Mouse (Mus musculus): ENCODE measurements around the gene Kcnn4. TPM values are rescaled to one million over a fixed set of nuclear protein-coding genes. Genes with fewer than 3 reads are reported as not detected.

Kcnn4 gene
- total and polyA plus RNA-seq, 3 experiments, result 188 to 256 TPM; not detected in 1

GRCm38 (mm10) chr7:24325675-24326128 is 44.4 kb upstream of the Kcnn4 start:
- H3K36me3 ChIP-seq (ENCODE audit: control insufficient read depth in 1 of 2, insufficient read depth in 2 of 2, low read length in 2 of 2), result no peaks in the 10 kb centered on the region
- no peak overlapping the region for H3K9ac ChIP-seq (ENCODE audit: control insufficient read depth, low read depth, low read length, poor library complexity, severe bottlenecking)

GRCm38 (mm10) chr7:24326273-24327135 is 43.6 kb upstream of the Kcnn4 start:
- Histone ChIP-seq H3K4me3 (ENCODE audit: control insufficient read depth in 1 of 2, insufficient read depth in 1 of 2, low read depth in 2 of 2, low read length in 2 of 2) (no peak overlapping the region), H3K27ac (ENCODE audit: control insufficient read depth, low read depth, low read length) (no peak overlapping the region), H3K9ac (ENCODE audit: control insufficient read depth, low read depth, low read length, poor library complexity, severe bottlenecking) (no peak overlapping the region), H3K4me1 (ENCODE audit: control insufficient read depth in 1 of 2, insufficient read depth in 2 of 2, low read length in 2 of 2) (no peaks in the 10 kb centered on the region), H3K27me3 (ENCODE audit: control insufficient read depth in 1 of 2, insufficient read depth in 2 of 2, low read length in 2 of 2) (no peaks in the 10 kb centered on the region; a peak in 2 of 4 replicates), H3K79me2 (ENCODE audit: control insufficient read depth, insufficient read depth, low read length, poor library complexity) (no peaks in the 10 kb centered on the region), H3K9me3 (replicated peaks; ENCODE audit: insufficient read depth, low read length) (no peaks in the 10 kb centered on the region), H3K36me3 (ENCODE audit: control insufficient read depth in 1 of 2, insufficient read depth in 2 of 2, low read length in 2 of 2) (no peaks in the 10 kb centered on the region)
- TF ChIP-seq E2F4 (IDR thresholded peaks at IDR 0.05; ENCODE audit: borderline replicate concordance, low read depth, low read length) (no peak), UBTF (IDR thresholded peaks at IDR 0.05; ENCODE audit: borderline replicate concordance, insufficient read depth, low read depth, low read length) (no peak), POLR2AphosphoS5 (IDR thresholded peaks at IDR 0.05; ENCODE audit: borderline replicate concordance, low read depth, low read length) (no peak), MYB (IDR thresholded peaks at IDR 0.05; ENCODE audit: low read depth, low read length) (no peak), TCF12 (IDR thresholded peaks at IDR 0.05; ENCODE audit: low read depth, low read length) (no peak), JUND (IDR thresholded peaks at IDR 0.05; ENCODE audit: low read depth, low read length) (no peak), HCFC1 (IDR thresholded peaks at IDR 0.05; ENCODE audit: low read depth, low read length) (no peak), ETS1 (IDR thresholded peaks at IDR 0.05; ENCODE audit: low read depth, low read length) (no peak), ZNF384 (IDR thresholded peaks at IDR 0.05; ENCODE audit: low read depth, low read length) (no peak), RAD21 (IDR thresholded peaks at IDR 0.05; ENCODE audit: low read depth, low read length) (no peak), CTCF (IDR thresholded peaks at IDR 0.05 in 2 of 3, conservative IDR thresholded peaks at IDR 0.05 in 1 of 3; ENCODE audit: control insufficient read depth in 1 of 3, insufficient read depth in 1 of 3, low read depth in 2 of 3, low read length in 3 of 3, poor library complexity in 1 of 3, severe bottlenecking in 1 of 3) (no peak), SIN3A (IDR thresholded peaks at IDR 0.05; ENCODE audit: low read length) (no peak)
- no peak for DNase-seq (ENCODE audit: low read depth, low spot score)

More at GRCm38 (mm10) chr7:24325675-24326128, 44.4 kb upstream of the Kcnn4 start:
- no peak overlapping the region for H3K27ac ChIP-seq (ENCODE audit: control insufficient read depth, low read depth, low read length)
- H3K4me3 ChIP-seq (ENCODE audit: control insufficient read depth in 1 of 2, insufficient read depth in 1 of 2, low read depth in 2 of 2, low read length in 2 of 2), result no peak overlapping the region
- H3K27me3 ChIP-seq (ENCODE audit: control insufficient read depth in 1 of 2, insufficient read depth in 2 of 2, low read length in 2 of 2), result no peaks in the 10 kb centered on the region; a peak in 2 of 4 replicates
- no peaks in the 10 kb centered on the region for H3K79me2 ChIP-seq (ENCODE audit: control insufficient read depth, insufficient read depth, low read length, poor library complexity)
- DNase-seq (ENCODE audit: low read depth, low spot score), result no peak
- H3K4me1 ChIP-seq (ENCODE audit: control insufficient read depth in 1 of 2, insufficient read depth in 2 of 2, low read length in 2 of 2), result no peaks in the 10 kb centered on the region
- H3K9me3 ChIP-seq (replicated peaks; ENCODE audit: insufficient read depth, low read length), result no peaks in the 10 kb centered on the region
- TF ChIP-seq TCF12 (IDR thresholded peaks at IDR 0.05; ENCODE audit: low read depth, low read length) (no peak), ZC3H11A (IDR thresholded peaks at IDR 0.05; ENCODE audit: low read depth, low read length) (no peak), MEF2A (IDR thresholded peaks at IDR 0.05; ENCODE audit: extremely low read depth, insufficient replicate concordance, low read depth, low read length, poor library complexity, severe bottlenecking) (no peak), GABPA (IDR thresholded peaks at IDR 0.05; ENCODE audit: low read depth, low read length) (no peak), USF1 (IDR thresholded peaks at IDR 0.05; ENCODE audit: low read depth, low read length) (no peak), SIN3A (IDR thresholded peaks at IDR 0.05; ENCODE audit: low read length) (no peak), BHLHE40 (IDR thresholded peaks at IDR 0.05; ENCODE audit: borderline replicate concordance, low read depth, low read length) (no peak), SMC3 (IDR thresholded peaks at IDR 0.05; ENCODE audit: low read depth, low read length) (no peak), MAX (IDR thresholded peaks at IDR 0.05; ENCODE audit: low read length) (no peak), RCOR1 (IDR thresholded peaks at IDR 0.05; ENCODE audit: low read depth, low read length) (no peak), POLR2A (IDR thresholded peaks at IDR 0.05; ENCODE audit: control insufficient read depth in 1 of 2, insufficient read depth in 1 of 2, low read depth in 1 of 2, low read length in 2 of 2, poor library complexity in 1 of 2) (no peak), POLR2AphosphoS5 (IDR thresholded peaks at IDR 0.05; ENCODE audit: borderline replicate concordance, low read depth, low read length) (no peak), E2F4 (IDR thresholded peaks at IDR 0.05; ENCODE audit: borderline replicate concordance, low read depth, low read length) (no peak), TAL1 (IDR thresholded peaks at IDR 0.05; ENCODE audit: low read length) (no peak), CTCF (IDR thresholded peaks at IDR 0.05 in 2 of 3, conservative IDR thresholded peaks at IDR 0.05 in 1 of 3; ENCODE audit: control insufficient read depth in 1 of 3, insufficient read depth in 1 of 3, low read depth in 2 of 3, low read length in 3 of 3, poor library complexity in 1 of 3, severe bottlenecking in 1 of 3) (no peak), ZMIZ1 (IDR thresholded peaks at IDR 0.05; ENCODE audit: low read depth, low read length) (no peak), KAT2A (conservative IDR thresholded peaks at IDR 0.05; ENCODE audit: low read depth, low read length) (no peak)
